Mouse (Mus musculus): Measurements from ENCODE around the gene Trp53rkb. TPM values are rescaled to one million over a fixed set of nuclear protein-coding genes. Genes with fewer than 3 reads are reported as not detected.

Trp53rkb gene
- total and polyA plus RNA-seq, 2 experiments = 1.8 to 3.0 TPM

DNA sequence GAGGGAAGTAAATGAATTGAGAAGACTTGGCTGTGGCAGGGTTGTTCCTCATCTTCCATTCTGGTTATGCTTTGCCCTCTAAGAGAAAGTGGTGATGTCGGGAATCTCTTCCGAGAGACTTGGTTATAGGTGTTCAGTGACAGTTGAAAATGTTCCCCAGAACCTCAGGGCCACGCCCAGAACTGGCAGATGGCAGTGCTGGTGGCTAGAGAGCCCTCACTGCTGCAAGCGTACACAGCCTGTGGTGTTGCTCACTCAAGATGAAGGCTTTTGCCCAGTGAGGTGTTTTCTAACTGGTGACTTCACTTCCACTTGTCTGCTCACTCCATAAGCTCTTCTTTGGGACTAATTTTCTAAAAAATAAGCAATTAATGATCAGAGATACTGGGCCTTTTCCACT lies 49.5 kb downstream of the Trp53rkb start:
- Histone ChIP-seq H3K9ac (ENCODE audit: low read depth, low read length) (no peak overlapping the region), H3K27ac (replicated peaks; ENCODE audit: insufficient read depth, low read depth, low read length) (no peak overlapping the region), H3K4me1 (ENCODE audit: control insufficient read depth, insufficient read depth, low read length) (no peaks in the 10 kb centered on the region), H3K79me2 (ENCODE audit: control insufficient read depth, insufficient read depth, low read length) (no peaks in the 10 kb centered on the region; the same call in 1 of the 2 replicates), H3K4me3 (ENCODE audit: insufficient read depth, low read depth, low read length) (no peak overlapping the region), H3K36me3 (ENCODE audit: control insufficient read depth, insufficient read depth, low read length) (peaks cover 27% of the 10 kb centered on the region), H3K27me3 (ENCODE audit: control insufficient read depth, insufficient read depth, low read length) (no peaks in the 10 kb centered on the region)
- WGBS = 97% methylated on average over 4 of the region's 4 CpGs
- TF ChIP-seq POLR2A (IDR thresholded peaks at IDR 0.05; ENCODE audit: extremely low read depth, insufficient read depth, low read length) (no peak), CTCF (IDR thresholded peaks at IDR 0.05; ENCODE audit: low read depth, low read length) (no peak)
- no peak for DNase-seq (ENCODE audit: extremely low read depth, low read depth, low spot score)

Other genes with a start within 250 kb of the Trp53rkb start
- gene Prex1, start 78.7 kb upstream of the Trp53rkb start, total RNA-seq (2014; rRNA removed) = 2.0 and 3.0 TPM in 2 replicates
- 4.6 and 5.6 TPM in 2 replicates for gene Prex1, start 78.7 kb upstream of the Trp53rkb start, polyA plus RNA-seq (2012; rRNA removed)
- gene Arfgef2, start 13.1 kb downstream of the Trp53rkb start, total RNA-seq (2014; rRNA removed) = 18.3 and 26.0 TPM in 2 replicates
- gene Arfgef2, start 13.1 kb downstream of the Trp53rkb start, polyA plus RNA-seq (2012; rRNA removed) = 13.5 and 15.8 TPM in 2 replicates
- gene Cse1l, start 113.5 kb downstream of the Trp53rkb start, total RNA-seq (2014; rRNA removed) = 27.0 and 29.7 TPM in 2 replicates
- gene Cse1l, start 113.5 kb downstream of the Trp53rkb start, polyA plus RNA-seq (2012; rRNA removed) = 8.3 and 10.7 TPM in 2 replicates
- gene Stau1, start 203.8 kb downstream of the Trp53rkb start, total RNA-seq (2014; rRNA removed) = 25.1 and 38.6 TPM in 2 replicates
- 23.8 and 25.9 TPM in 2 replicates for gene Stau1, start 203.8 kb downstream of the Trp53rkb start, polyA plus RNA-seq (2012; rRNA removed)
- gene Ddx27, start 222.7 kb downstream of the Trp53rkb start, total RNA-seq (2014; rRNA removed) = 11.1 and 11.2 TPM in 2 replicates
- gene Ddx27, start 222.7 kb downstream of the Trp53rkb start, polyA plus RNA-seq (2012; rRNA removed) = 8.7 and 13.4 TPM in 2 replicates